Mouse (Mus musculus): Measurements from ENCODE around the gene Gm8265. TPM values are rescaled to one million over a fixed set of nuclear protein-coding genes. Genes with fewer than 3 reads are reported as not detected.
"Not testable (repeated sequence)": the region's sequence is repeated elsewhere in the genome, so short reads cannot be mapped to it uniquely, and the experiment has no call there.

Gm8265 gene
- not detected in 2 replicates for polyA plus RNA-seq (2012; rRNA removed)

DNA sequence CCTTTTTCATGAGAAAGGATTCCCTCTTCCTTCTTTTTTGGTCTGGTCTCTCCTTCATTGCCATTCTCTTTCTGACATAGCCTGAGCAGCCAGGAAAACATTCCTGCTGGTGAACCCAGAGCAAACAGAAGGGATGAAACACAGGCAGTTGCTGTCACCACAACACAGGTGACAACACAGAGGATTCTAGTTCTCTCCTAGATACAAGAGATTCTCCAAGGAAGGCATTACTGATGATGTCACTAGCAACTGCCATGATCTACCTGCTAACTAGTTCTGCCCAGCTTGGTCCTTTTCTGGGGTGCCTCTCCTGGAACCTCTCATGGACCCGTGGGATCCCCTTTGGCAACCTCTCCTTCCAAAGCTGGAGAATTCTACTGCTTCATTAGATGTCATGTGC is at the start of gene Gm8265:
Gene Gm8265 (minus strand): TSS at position 101 of the 400 bp plus-strand sequence.
- not testable (repeated sequence) for DNase-seq (ENCODE audit: low spot score)

Other genes with a start within 250 kb of the Gm8265 start
- 0.68 and 1.0 TPM in 2 replicates for gene Gm3500, start 244.0 kb downstream of the Gm8265 start, polyA plus RNA-seq (2012; rRNA removed)
- gene Gm3194, start 177.6 kb downstream of the Gm8265 start, polyA plus RNA-seq (2012; rRNA removed) = 2.2 and 3.1 TPM in 2 replicates
- not detected in 2 replicates for gene Gm8246, start 155.2 kb downstream of the Gm8265 start, polyA plus RNA-seq (2012; rRNA removed)
- not detected in 2 replicates for gene Gm3187, start 148.8 kb downstream of the Gm8265 start, polyA plus RNA-seq (2012; rRNA removed)
- gene Gm3488, start 131.4 kb downstream of the Gm8265 start, polyA plus RNA-seq (2012; rRNA removed) = 0.18 and 0.19 TPM in 2 replicates
- gene Gm3532, start 94.5 kb downstream of the Gm8265 start, polyA plus RNA-seq (2012; rRNA removed) = not detected in 2 replicates
- not detected in 2 replicates for gene Gm9603, start 54.4 kb upstream of the Gm8265 start, polyA plus RNA-seq (2012; rRNA removed)
- gene Gm3373, start 108.5 kb upstream of the Gm8265 start, polyA plus RNA-seq (2012; rRNA removed) = 1.1 and 1.9 TPM in 2 replicates
- 3.3 and 4.5 TPM in 2 replicates for gene Gm3383, start 175.0 kb upstream of the Gm8265 start, polyA plus RNA-seq (2012; rRNA removed)
- not detected in 2 replicates for gene Gm3424, start 197.3 kb upstream of the Gm8265 start, polyA plus RNA-seq (2012; rRNA removed)
- 0.32 and 0.37 TPM in 2 replicates for gene Gm8237, start 247.4 kb upstream of the Gm8265 start, polyA plus RNA-seq (2012; rRNA removed)

All from urinary bladder, adult 2 months (tissue).